Mouse (Mus musculus) heart, embryonic 14.5 days (tissue): Measurements from ENCODE around the gene Vmn1r235. TPM values are rescaled to one million over a fixed set of nuclear protein-coding genes. Genes with fewer than 3 reads are reported as not detected.
A peak's percentile ranks its signal among the peaks of the same experiment; 100 is the strongest.
"Not testable (repeated sequence)": the region's sequence is repeated elsewhere in the genome, so short reads cannot be mapped to it uniquely, and the experiment has no call there.

Source experiments
- ATAC-seq: fragments of 200-750 bp; cut with Nextera tagmentation; 2 replicates; pipeline ENCODE4 v1.8.0; 2017; ENCODE audit warnings: low read depth, moderate TSS enrichment; ENCODE audit not compliant: insufficient number of reproducible peaks, insufficient read depth, low FRiP score
- H3K27ac ChIP-seq, 2 experiments: fragments of 200-500 bp in 1 of 2; fragments of 300-500 bp in 1 of 2; sonication (generic) in 1 of 2; replicated peaks in 1 of 2; 2 replicates each; pipeline ENCODE4 v1.5.1; 2012 to 2014; ENCODE audit warnings: low read depth in 2 of 2, low read length in 2 of 2, control low read depth in 1 of 2, mild to moderate bottlenecking in 1 of 2, mixed read lengths in 1 of 2; ENCODE audit not compliant: control insufficient read depth in 1 of 2, insufficient read depth in 1 of 2
- H3K27me3 ChIP-seq: fragments of 300-500 bp; sonication (generic); 2 replicates; pipeline ENCODE4 v1.6.1; 2014; ENCODE audit warnings: mild to moderate bottlenecking, low read length, control low read depth; ENCODE audit not compliant: control insufficient read depth, insufficient read depth
- H3K36me3 ChIP-seq: fragments of 300-500 bp; sonication (generic); 2 replicates; pipeline ENCODE4 v1.6.1; 2014; ENCODE audit warnings: mild to moderate bottlenecking, control low read depth, low read length, mixed read lengths; ENCODE audit not compliant: control insufficient read depth, insufficient read depth
- H3K4me1 ChIP-seq, 2 experiments: fragments of 200-500 bp in 1 of 2; fragments of 300-500 bp in 1 of 2; sonication (generic) in 1 of 2; 2 replicates each; pipeline ENCODE4 v1.6.1; 2012 to 2014; ENCODE audit warnings: low read length in 2 of 2, control low read depth in 1 of 2, mixed read lengths in 1 of 2; ENCODE audit not compliant: control insufficient read depth in 2 of 2, insufficient read depth in 2 of 2
- H3K4me2 ChIP-seq: fragments of 300-500 bp; sonication (generic); 2 replicates; pipeline ENCODE4 v1.6.1; 2014; ENCODE audit warnings: mild to moderate bottlenecking, low read length
- H3K4me3 ChIP-seq, 2 experiments: fragments of 200-500 bp in 1 of 2; fragments of 300-500 bp in 1 of 2; sonication (generic) in 1 of 2; 2 replicates each; pipeline ENCODE4 v1.5.1; 2012 to 2014; ENCODE audit warnings: low read length in 2 of 2, mild to moderate bottlenecking in 2 of 2, control low read depth in 1 of 2, low read depth in 1 of 2, moderate library complexity in 1 of 2; ENCODE audit not compliant: control insufficient read depth in 1 of 2, insufficient read depth in 1 of 2
- H3K9ac ChIP-seq: fragments of 300-500 bp; sonication (generic); 2 replicates; pipeline ENCODE4 v1.6.1; 2014; ENCODE audit warnings: mild to moderate bottlenecking, low read length
- H3K9me3 ChIP-seq: fragments of 300-500 bp; sonication (generic); 2 replicates; pipeline ENCODE4 v1.6.1; 2016; ENCODE audit warnings: low read length, control low read depth; ENCODE audit not compliant: control insufficient read depth
- WGBS: fragments of 180-500 bp; shearing (Covaris S2); extraction: QIAGEN DNeasy Blood & Tissue Kit; methylation state at CpG from one replicate; pipeline ENCODE4 v1.1.7; 2014; 5-methylcytosine and 5-hydroxymethylcytosine counted together
- polyA plus RNA-seq: library from polyadenylated mRNA; unstranded; fragments of >200 nt; fragmentation: Nextera tagmentation; extraction: Ambion mirVana; gene quantifications from 2 replicates; pipeline ENCODE4 v1.2.1, GENCODE M21; 2014

Gene Vmn1r235
- not detected in 2 replicates for polyA plus RNA-seq

DNA sequence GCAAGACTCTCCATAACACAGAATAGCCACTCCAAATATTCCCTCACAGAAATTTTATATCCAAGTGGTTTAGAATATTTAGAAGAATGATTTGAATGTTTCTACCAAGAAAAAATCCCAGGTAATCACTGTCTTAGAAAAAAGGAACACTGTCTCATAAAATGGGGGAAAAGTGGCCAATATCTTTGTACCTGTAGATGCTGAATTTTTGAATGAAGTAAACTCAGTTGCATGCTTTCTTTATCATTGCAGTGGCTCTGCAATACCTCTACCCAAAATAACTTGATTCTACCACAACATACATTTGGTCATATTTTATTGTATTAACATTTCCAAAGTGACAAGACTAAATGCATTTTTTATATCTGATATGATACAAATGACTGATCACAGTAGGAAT is at the start of gene Vmn1r235:
TSS of gene Vmn1r235 (plus strand) at position 301 of the 400 bp plus-strand sequence.
- no peak for ATAC-seq
- no peaks in the 10 kb centered on the region for H3K36me3 ChIP-seq
- H3K27ac ChIP-seq: no peak within 1 kb of the TSS
- no peaks in the 10 kb centered on the region for H3K9me3 ChIP-seq
- H3K9ac ChIP-seq: no peak within 1 kb of the TSS
- H3K27me3 ChIP-seq: no peaks in the 10 kb centered on the region
- H3K4me1 ChIP-seq: no peaks in the 10 kb centered on the region
- no peak within 1 kb of the TSS for H3K4me3 ChIP-seq
- H3K4me2 ChIP-seq: no peak within 1 kb of the TSS

- H3K4me2 ChIP-seq, H3K27me3 ChIP-seq, H3K4me1 ChIP-seq, H3K27ac ChIP-seq, ATAC-seq, H3K36me3 ChIP-seq, H3K9ac ChIP-seq, H3K9me3 ChIP-seq, H3K4me3 ChIP-seq: not testable (repeated sequence)
- WGBS: 50% methylated on average over 1 of the region's 1 CpGs
These were observed 45.1 kb upstream of the Vmn1r235 start for GRCm38 (mm10) chr17:21211081-21211480.

DNA sequence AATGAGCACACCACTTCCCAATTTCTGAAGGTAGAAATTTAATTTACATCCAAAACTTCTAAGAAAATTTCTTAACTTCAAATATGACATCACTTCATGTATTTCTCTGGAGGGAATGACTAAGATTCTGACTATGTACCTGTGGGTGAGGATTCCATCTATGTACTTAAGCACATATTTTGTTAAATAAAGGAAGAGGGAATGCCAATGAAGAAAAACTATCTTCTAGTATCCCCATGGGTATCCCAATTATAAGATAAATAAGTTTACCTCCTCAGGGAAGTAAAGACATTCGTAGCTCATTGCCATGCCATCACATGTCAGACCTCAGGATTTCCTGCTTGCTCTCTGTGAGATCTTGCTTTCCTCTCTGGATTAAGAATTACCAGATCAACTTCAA is 30.4 kb upstream of the Vmn1r235 start, which contains the start of gene Vmn1r234:
TSS of gene Vmn1r234 (plus strand) at position 301 of the 400 bp plus-strand sequence.
- Histone ChIP-seq H3K9ac (no peak within 1 kb of the TSS), H3K4me3 (no peak within 1 kb of the TSS), H3K27ac (no peak within 1 kb of the TSS), H3K4me1 (no peaks in the 10 kb centered on the region), H3K27me3 (no peaks in the 10 kb centered on the region), H3K36me3 (no peaks in the 10 kb centered on the region), H3K9me3 (no peaks in the 10 kb centered on the region), H3K4me2 (no peak within 1 kb of the TSS)
- ATAC-seq: no peak
- 56% methylated on average over 1 of the region's 1 CpGs for WGBS

DNA sequence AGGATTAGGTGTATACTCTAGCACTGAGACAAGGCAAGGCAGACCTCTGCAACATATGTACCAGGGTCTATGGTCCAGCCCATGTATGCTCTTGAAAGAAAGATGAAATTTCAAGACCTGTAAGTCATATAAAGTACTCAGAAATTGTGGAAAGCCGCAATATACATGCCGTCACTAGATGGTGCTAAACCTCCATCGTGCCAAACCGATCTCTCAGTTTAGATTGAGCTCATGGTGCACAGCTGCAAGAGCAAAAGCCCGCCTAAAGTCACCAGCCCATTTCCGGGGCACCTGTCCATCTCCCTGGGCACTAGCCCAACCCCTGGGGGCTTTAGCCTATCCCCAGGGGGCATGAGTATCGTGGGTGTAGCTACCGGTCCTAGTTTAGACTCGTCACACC is 24.6 kb upstream of the Vmn1r235 start:
- H3K36me3 ChIP-seq: no peaks in the 10 kb centered on the region
- 33% methylated on average over 9 of the region's 9 CpGs for WGBS
- no peak for ATAC-seq
- no peaks in the 10 kb centered on the region for H3K27me3 ChIP-seq
- H3K9ac ChIP-seq: no peak overlapping the region
- no peak overlapping the region for H3K4me3 ChIP-seq
- no peaks in the 10 kb centered on the region for H3K4me1 ChIP-seq
- no peak overlapping the region for H3K4me2 ChIP-seq
- H3K27ac ChIP-seq: no peak overlapping the region
- H3K9me3 ChIP-seq: no peaks in the 10 kb centered on the region

DNA sequence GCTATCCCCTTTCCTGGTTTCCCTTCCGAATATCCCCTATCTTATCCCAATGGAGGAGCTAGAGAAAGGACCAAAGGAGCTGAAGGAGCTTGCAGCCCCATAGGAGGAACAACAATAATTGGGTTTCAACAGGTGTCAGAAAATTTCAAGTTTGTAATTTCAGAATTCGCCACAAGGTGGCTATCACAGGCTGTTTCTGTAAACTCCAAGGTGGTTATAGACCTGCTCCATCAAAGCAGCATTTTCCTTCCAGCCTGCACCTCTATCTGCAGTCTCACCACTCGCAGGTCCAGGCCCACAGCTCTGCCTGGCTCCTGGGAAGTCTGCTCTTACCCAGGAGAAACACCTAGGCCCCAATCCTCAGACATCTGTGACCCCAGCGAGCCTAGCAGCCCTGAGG is 15.9 kb downstream of the Vmn1r235 start:
- no peak for ATAC-seq
- H3K36me3 ChIP-seq: no peaks in the 10 kb centered on the region
- no peaks in the 10 kb centered on the region for H3K4me1 ChIP-seq
- H3K4me3 ChIP-seq: no peak overlapping the region
- H3K27ac ChIP-seq: no peak overlapping the region
- H3K9ac ChIP-seq: no peak overlapping the region
- no peaks in the 10 kb centered on the region for H3K27me3 ChIP-seq
- no peaks in the 10 kb centered on the region for H3K9me3 ChIP-seq
- H3K4me2 ChIP-seq: no peak overlapping the region
- 6% methylated on average over 4 of the region's 4 CpGs for WGBS

- Histone ChIP-seq H3K36me3 (no peaks in the 10 kb centered on the region), H3K4me2 (no peak within 1 kb of the TSS), H3K27me3 (no peaks in the 10 kb centered on the region), H3K9me3 (no peaks in the 10 kb centered on the region), H3K27ac (no peak within 1 kb of the TSS), H3K9ac (no peak within 1 kb of the TSS), H3K4me1 (no peaks in the 10 kb centered on the region), H3K4me3 (no peak within 1 kb of the TSS)
- ATAC-seq: no peak
- WGBS: 67% methylated on average over 3 of the region's 3 CpGs
These were observed 26.4 kb downstream of the Vmn1r235 start, which contains the start of gene Vmn1r236 for GRCm38 (mm10) chr17:21282642-21283041. Vmn1r236 (plus strand) TSS chr17:21282942.

- H3K27ac ChIP-seq: no peak overlapping the region
- ATAC-seq: no peak
- H3K9me3 ChIP-seq: no peaks in the 10 kb centered on the region
- no peaks in the 10 kb centered on the region for H3K27me3 ChIP-seq
- H3K4me2 ChIP-seq: no peak overlapping the region
- no peak overlapping the region for H3K9ac ChIP-seq
- H3K4me3 ChIP-seq: no peak overlapping the region
- H3K4me1 ChIP-seq: no peaks in the 10 kb centered on the region
- H3K36me3 ChIP-seq: no peaks in the 10 kb centered on the region
These were observed 28.2 kb downstream of the Vmn1r235 start for GRCm38 (mm10) chr17:21284395-21284794.

GRCm38 (mm10) chr17:21289695-21290094 is 33.5 kb downstream of the Vmn1r235 start:
- Histone ChIP-seq H3K4me1 (no peaks in the 10 kb centered on the region), H3K4me3 (no peak overlapping the region), H3K27me3 (no peaks in the 10 kb centered on the region), H3K9me3 (no peaks in the 10 kb centered on the region), H3K27ac (no peak overlapping the region), H3K36me3 (no peaks in the 10 kb centered on the region), H3K4me2 (no peak overlapping the region), H3K9ac (no peak overlapping the region)
- ATAC-seq: peak; percentile 64; the same call in 1 of the 2 replicates
